Mouse (Mus musculus) gastrocnemius, postnatal 25 days (tissue): ENCODE measurements around the gene 9930022D16Rik. TPM values are rescaled to one million over a fixed set of nuclear protein-coding genes. Genes with fewer than 3 reads are reported as not detected.
A peak's percentile ranks its signal among the peaks of the same experiment; 100 is the strongest.

Source experiments
- DNase-seq: peaks from one replicate; pipeline ENCODE4 v3.0.0; 2022
- total RNA-seq, 2 experiments: library from RNA; stranded (reverse); gene quantifications; 1 replicate in 1 of 2; 2 replicates in 1 of 2; pipeline ENCODE4 v1.2.3; 2021

Gene 9930022D16Rik
- total RNA-seq, 2 experiments from 2014 or later = not detected

DNA sequence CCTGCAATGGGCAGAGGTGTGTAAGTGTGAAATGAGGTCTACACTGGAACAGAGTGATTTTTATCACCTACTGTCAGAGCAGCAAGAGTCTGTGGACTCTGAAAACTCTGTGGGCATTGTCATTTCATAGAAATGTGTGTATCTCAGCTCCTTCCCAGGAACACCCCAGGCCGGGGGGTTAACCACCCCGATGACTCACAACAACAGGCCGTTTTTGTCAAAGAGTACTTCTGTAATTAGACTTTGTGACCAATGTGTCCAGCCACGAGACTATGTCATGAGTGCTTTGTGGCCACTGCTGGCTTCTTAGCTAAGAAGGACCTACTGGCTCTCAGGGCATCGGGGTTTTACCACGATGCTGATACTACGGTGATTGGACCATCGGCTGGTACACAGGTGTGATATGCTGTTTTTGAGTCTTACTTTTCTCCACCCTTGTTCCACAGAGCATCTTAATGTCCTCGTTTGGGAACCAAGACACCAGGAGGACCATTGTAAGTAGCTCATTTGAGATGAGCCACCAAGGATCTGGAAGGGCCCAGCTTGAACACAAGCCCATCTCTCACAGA is 3.8 kb downstream of the 9930022D16Rik start:
- no peak for DNase-seq

DNA sequence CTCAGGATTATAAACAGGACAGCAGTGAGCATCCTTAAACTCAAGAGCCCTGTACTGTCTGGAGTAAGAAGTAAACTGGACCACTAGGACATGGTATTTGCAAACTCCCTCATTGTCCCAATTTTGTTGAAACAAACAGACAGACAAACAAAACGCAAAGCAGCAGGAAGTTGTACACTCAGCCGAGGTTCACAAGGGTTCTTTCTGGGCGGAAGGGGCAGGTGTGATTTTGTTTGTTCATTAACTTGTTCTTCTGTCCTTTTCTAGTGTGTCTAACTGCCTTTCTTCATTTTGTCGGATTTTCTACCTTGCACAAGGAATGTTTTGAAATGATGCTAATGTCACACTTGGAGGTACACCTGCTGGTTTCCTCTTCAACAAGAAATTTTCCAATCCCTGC is 5.7 kb downstream of the 9930022D16Rik start:
- DNase-seq = no peak

DNA sequence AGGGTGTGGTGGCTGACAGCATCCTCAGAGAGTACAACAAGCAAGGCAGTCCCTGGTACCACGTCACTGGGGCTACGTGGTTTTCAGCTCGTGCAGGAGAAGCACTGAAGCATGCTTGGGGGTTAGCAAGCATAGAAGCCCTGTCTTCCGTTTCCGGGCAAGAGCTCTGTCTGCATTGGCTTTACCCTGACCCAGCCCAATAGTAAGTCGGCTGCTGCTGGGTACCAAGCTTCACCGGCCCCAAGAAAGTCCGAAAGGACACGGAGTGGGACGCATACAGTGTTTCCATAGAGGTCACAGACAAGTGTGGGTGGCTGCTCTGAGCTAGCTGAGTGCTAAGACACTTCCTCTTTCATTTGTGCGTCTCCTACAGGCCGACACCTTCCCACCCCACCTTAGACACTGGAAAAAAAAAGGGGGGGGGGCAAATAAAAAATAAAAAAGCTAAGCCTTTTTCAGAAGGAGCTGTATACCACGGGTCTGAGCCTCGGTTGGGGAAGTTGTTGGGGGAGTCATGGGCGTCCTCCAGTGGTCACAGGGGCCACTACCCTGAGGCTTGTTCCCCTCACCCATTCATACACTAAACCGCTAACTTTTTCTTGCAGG is 6.3 kb downstream of the 9930022D16Rik start:
- no peak for DNase-seq

DNA sequence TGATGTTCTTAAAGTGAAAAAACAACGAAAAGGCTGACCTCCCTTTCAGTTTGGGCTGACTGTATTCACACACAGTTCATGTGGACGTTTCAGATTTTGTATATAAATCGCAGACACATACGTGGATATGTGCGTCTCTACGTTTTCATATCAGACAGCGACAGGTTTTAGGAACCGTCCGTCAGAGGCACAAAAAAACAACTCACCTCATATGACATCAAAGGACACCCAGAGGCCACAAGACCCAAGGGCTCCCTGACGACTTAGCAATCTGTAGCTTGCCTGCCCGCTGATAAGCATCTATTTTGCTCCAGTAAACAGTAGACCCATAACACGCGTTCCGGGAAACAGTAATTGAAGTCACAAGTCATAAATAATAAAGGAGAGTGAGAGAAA is 6.8 kb downstream of the 9930022D16Rik start:
- DNase-seq = no peak

DNA sequence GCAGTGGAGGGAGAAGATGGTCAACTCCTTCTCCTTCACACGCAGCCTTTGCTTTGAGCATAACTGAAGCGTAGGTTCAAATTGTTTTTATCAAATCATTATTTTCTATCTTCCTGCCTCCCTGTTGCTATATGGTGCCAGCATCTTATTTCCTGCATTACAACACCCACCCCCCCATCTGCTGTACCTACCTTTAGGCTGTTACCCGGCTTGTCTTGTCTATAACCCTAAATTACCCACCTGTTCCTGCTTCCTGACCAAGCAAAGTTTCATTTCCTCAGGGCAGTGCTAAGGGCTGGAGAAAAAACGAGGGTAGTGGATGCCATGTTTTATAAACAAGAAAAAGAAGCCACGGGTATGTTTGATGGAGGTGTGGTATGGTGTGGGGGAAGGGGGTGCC is 7.5 kb downstream of the 9930022D16Rik start:
- DNase-seq = no peak

DNA sequence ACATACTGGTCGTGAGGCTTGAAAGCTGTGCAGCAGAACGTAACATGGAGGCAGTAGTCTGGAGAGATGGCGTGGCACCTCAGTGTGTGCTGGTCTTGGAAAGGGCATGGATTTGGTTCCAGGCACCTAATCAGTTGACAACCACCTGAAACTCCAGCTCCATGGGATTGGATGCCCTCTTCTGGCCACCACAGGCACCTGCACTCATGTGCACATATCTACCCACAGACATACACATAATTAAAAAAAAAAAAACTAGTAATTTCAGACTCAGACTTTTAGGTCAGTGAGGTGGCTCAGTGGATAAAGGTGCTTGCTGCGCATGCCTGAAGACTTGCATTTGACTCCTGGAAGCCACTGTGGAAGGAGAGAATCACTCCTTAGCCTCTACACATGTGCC is 8.5 kb downstream of the 9930022D16Rik start:
- no peak for DNase-seq

DNA sequence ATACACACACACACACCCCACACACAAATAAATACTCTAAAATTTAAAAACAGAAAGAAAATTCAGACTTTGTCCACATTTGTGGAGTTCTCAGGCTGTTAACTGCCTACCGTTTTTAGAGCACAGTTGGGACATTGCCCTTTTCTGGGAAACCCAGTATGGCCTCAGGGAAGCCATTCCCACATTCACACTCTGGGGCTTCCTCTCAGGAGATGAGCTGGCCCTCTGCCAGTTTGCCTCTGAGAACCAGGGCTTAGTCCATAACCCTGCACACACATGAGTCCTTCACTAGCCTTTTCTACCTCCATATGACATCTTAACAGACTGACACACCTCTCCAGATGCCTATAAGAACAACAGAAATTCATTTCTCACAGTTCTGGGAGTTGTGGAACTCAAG is 9.6 kb downstream of the 9930022D16Rik start:
- DNase-seq = no peak

DNA sequence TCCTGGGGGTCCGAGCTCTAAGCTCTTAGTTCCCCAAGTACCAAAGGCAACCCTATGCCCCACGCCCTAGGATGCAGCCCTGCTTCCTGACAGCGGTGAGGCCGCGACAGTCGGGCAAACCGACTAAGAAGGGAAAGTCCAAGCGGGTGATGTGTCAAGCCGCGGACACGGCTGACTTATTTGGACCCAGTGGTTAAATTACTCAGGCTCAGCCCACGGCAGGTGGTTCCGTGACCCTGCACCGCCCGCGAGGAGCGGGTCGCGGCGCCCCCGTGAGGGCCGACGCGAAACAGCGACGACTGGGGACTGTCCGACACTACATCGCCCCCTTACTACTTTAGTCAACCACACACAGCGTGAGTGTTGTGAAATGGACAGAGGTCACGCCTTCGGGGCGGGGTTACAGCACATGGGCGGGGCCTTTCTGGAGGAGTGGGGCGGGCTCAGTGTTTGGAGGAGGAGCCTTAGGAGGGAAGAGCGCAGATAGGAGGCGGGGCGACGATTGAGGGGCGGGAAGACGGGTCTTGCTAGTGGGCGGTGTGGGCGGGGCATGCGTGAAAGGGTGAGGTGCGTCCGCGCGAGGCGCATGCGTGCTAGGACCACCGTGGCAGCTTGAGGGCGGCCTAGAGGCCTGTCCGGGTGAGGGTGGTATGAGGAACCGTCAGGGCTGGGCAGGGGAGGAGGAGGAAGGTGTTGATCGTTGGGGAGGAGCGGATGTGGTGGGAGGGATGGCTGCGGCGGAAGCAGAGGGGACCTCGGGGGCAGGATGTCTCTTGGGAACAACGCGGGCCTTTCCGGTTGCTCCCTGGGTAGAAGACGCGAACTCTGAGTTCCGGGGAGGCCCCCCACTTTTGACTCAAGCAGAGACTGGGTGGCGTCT is 11.9 kb downstream of the 9930022D16Rik start, which contains the start of gene Amz2:
Gene Amz2 (plus strand): TSS at position 555 of the 880 bp plus-strand sequence.
- peak; percentile 98 for DNase-seq

DNA sequence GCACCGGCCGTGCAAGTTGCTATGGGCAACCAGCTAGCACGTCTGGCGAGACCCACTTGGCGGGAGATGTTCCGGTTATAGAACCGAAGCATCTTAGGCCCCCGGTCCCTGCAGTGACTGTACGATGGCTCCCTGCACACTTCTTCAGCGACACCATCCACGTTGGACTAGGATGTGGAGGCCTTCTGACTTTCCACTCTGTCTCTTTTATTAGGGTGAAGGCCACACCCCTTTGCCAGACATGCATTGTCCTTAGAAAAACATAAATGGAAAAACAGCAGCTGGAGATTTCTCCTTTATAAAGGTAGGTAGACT is 12.5 kb downstream of the 9930022D16Rik start:
- no peak for DNase-seq

DNA sequence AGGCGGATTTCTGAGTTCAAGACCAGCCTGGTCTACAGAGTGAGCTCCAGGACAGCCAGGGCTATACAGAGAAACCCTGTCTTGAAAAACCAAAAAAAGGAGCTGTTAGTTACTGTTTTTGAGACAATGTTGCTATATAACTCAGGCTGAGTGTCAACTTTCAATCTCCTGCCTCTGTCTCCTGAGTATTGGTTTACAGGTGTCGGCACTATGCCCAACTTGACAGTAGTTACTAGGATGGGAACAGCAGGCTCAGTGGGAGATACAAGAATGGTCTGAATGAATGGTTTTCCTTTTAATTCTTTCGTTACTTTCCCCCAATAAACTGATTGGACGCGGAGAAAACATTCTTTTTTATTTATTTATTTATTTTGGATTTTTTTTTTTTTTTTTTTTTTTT is 13.6 kb downstream of the 9930022D16Rik start:
- no peak for DNase-seq

DNA sequence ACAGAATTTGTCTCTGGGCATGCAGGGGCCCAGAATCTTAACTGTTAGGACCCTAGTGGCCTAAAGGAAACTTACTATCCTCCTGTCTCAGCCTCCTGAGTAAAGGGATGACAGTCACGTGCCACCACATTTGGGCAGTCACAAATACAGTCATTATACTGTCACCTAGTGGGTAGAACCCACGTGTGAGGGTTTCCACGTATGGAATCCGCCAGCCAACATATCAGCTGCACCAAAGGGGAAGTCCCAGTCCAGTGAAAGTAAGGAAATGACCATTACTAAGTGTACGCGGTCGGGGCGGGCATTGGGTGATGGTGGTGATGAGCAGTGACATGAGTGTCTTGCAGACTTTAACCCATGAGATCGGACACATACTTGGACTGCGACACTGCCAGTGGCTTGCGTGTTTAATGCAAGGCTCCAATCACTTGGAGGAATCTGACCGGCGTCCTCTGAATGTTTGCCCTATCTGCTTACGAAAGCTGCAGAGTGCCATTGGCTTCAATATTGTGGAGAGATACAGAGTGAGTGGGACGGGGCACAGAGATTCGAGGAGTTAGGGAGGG is 20.6 kb downstream of the 9930022D16Rik start:
- DNase-seq = no peak

DNA sequence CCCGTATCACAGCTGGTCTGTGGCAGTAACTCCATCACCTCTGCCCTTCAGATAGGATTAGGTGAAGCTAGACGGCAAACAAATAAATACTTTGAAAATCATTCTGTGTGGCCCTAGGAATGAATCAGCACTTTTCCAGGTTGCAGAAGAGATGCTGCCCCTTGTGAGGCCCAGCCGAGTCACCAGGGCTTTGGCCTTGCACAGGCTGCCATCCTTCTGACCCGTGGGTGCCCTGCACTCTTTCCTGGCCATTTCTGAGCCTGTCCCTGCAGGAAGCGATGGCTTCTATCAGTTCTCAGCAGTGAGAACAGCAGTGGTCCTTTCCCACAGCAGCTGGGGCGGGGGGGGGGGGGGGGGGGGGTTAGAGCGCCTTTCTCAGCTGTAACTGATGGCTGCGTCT is 23.2 kb downstream of the 9930022D16Rik start:
- DNase-seq = no peak

DNA sequence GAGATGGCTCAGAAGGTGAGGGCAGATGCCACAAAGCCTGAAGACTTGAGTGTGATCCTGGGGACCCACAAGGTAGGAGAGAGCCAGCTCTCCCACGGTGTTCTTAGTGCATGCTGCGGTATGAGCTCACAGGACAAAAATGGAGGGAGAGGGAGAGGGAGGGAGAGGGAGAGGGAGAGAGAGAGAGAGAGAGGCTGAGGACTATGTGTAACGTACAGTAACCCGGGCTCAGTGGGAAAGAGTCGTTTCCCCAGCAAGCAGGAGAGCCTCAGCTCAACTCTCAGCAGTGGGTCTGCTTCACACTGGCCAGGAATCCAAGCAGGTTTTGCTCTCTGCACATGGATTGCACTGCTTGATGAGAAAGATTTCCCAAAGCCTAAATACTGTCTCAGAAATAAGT is 25.5 kb downstream of the 9930022D16Rik start:
- no peak for DNase-seq

DNA sequence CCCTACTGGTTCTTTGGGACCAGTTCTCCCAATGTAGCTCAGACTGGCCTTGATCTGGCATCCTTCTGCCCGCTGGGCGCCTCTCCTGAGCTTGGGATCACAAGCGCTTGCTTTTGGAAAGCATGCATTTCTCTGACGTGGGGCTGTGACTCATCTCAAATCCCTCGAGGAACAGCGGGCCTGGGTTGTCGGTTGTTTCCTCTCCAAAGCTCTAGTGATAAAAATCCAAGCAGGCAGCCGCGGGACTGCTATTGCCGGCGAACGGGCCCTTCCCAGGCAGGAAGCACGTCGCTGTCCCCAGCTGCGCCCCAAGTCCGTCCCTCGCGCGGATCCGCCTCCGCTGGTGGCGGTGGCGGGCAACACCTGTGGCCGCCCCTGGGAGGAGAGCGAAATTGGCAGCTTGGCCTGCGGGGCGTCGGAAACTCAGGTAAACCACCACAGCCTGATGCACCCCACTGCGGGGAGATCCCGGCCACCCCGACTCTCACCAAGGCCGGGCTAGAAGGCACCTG is 26.2 kb downstream of the 9930022D16Rik start:
- peak; percentile 83 for DNase-seq

DNA sequence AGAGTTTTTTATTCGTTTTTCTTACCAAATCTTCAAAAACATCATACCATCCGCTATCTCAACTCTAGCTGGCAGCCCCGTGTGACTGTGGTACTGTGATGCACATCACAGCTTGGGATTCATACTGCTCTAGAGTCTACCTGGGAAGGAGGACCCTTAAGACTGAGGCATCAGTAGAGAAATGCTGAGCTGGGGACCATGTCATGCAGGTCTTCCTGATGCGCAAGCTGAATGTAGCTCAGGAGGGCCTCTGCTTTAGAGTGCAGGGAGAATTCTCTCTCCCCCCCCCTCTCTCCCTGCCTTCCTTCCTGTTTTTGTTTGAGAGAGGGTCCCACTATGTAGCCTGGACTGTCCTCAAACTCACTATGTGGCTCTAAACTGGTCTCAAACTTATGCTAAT is 26.9 kb downstream of the 9930022D16Rik start:
- no peak for DNase-seq

DNA sequence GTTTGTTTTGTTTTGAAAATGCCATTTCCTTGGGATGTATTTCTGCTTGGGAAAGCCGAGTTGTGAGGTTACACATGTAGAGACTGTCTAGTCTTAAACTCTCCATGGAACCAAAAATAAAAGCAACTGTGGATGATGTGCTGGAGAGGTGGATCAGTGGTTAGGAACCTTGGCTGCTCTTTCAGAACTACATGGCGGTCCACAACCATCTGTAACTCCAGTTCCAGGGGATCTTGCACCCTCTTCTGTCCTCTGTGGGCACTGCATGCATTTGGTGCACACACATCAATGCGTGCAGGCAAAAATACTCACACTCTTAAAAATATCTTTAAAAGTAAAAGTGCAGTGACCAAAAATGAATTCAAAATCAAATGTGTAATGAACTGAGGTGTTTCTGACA is 27.4 kb downstream of the 9930022D16Rik start:
- no peak for DNase-seq

DNA sequence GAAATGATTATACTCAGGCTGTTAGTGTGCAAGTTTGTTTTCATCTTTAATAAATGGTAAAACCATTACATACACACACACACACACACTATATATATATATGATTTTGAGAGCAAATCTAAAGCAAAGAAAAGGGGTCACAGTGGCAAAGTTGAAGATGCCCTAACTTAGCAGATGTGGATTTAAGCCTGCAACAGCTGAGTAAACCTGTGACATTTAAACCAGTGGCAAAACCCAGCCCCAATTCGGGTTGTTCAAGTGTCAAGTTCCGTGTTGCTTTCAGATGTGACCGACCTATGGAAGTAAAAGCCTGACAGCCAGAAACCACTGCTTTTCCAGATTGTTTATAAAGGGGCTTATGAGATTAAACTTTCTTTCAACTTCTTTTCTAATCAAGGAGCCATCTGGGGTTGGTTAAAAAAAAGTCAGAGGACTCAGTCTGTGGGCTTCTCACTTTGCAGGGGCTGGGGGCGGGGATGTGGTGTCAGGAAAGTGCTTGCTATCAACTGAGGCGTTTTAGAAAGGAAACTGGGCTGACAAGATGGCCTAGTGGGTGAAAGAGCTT is 28.5 kb downstream of the 9930022D16Rik start:
- no peak for DNase-seq

DNA sequence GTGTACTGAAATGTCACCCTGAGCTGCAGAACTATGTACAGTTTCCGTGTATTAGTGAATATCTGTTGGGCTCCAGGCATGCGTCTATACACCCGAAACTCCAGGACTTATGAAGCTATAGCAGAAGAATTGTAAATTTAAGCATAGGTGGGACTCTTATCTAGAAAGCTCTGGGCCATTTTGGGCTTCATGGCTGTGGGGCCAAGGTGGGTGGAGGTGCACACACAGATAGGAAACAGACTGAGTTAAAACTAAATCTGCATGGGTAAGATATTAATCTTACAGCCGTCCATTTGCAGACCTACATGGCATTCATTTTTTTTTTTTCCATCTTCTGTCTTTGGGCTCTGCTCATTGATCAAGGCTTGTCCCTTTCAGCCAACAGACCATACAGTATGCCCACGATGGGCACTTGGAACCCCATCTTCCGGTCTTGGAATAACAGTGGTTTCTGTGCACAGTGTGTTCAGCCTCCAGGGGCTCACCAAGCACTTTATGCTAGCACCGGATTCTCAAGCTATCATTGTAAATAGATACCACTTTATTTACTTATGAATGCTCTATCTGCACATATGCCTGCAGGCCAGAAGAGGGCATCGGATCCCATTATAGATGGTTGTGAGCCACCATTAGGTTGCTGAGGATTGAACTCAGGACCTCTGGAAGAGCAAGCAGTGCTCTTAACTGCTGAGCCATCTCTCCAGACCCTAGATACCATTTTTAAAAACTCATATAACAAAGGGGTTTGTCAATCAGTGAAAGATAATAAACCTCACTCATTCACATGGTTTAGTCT is 29.9 kb downstream of the 9930022D16Rik start:
- DNase-seq = no peak

DNA sequence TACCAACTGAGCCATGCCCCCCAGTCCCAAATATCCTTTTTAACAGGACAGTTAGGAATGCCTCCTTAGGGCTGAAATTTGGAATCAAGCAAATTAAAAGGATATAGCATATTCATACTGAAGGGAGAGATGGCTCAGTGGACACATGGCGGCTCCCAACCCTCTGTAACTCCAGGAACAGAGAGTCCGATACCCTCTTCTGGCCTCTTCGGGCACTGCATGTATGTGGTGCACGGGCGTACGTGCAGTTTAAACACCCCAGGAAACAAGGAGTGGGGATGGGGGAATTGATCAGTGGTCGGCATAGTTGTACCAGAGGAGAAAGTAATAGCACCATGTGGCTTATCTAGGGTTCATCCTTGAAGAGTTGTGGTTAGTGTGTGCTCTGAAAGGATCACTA is 30.9 kb downstream of the 9930022D16Rik start:
- no peak for DNase-seq

DNA sequence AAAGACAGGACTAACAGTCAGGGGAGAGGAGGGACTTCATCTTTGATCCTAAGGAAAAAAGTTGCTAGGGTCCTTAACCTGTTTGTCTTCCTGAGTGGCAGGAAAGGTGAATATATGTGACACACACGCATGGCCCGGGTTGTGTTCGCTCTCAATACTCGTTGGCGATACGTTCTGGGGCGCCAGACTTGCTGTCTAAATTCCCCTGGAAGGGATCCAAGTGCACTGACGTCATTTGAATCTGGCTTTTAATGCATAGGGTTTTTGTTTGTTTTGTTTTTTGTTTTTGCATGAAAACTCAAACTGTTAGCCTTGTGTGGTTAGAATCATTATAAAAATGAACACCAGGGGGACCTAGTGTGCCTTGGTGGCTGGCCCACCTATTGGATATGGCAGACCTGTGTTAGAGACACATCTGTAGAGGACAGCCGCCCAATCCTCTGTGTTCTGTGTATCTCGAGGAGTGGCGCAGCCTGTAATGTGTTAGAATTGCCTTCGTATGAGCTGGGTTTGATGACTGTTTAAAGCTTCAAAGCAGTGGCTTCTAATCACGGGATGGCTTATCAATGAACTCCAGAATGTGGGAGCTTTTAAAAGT is 31.8 kb downstream of the 9930022D16Rik start:
- DNase-seq = no peak

DNA sequence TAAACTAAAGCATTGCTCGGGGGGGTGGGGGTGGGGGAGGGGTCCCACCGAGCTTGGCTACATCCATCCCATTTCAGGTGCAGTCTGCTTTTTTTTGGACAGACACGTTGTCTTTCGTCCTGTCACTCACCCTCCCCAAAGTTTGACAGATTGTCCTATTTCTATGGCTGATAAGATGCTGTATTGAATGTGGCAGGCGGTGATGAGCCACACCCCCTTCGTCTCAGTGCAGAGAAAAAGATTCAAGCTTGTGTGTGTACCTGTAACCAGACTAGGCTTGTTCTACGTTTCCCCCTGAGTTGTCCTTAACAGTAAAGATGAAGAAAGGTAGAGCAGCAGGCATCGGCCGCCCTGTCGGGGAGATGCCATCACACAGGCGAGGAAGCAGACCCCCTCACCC is 37.5 kb downstream of the 9930022D16Rik start:
- no peak for DNase-seq
